Mouse (Mus musculus): Measurements from ENCODE around the gene Grm4. TPM values are rescaled to one million over a fixed set of nuclear protein-coding genes. Genes with fewer than 3 reads are reported as not detected.
A peak's percentile ranks its signal among the peaks of the same experiment; 100 is the strongest.

The Grm4 gene
- polyA plus RNA-seq, 1 experiment from 2014 or later: 9.1 TPM

DNA sequence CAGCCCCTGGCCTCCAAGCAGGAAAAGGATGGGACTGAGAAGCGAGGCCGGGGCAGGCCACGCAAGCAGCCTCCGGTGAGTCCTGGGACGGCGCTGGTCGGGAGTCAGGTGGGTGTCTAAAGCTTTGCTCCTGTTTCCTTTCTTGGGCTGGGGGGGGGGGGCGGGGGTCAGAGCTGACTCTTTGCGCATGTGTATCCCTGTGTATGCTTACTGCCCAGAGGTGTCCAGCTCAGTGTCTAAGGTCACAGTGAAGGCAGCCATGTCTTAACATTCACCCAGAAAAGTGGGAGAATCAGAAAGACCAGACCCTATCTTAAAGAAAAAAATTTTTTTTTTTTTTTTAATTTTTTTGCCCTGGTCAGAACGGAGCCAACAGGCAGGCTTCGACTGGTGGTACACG, 38.4 kb upstream of the Grm4 start:
- no peak for ATAC-seq (ENCODE audit: low read depth)
- Histone ChIP-seq H3K4me3 (ENCODE audit: low read depth, low read length) (no peak overlapping the region), H3K9ac (replicated peaks; ENCODE audit: low read depth, low read length) (no peak overlapping the region), H3K9me3 (ENCODE audit: control insufficient read depth, low read length) (no peaks in the 10 kb centered on the region), H3K4me1 (ENCODE audit: control insufficient read depth, insufficient read depth, low read length) (peaks cover 27% of the 10 kb centered on the region), H3K27ac (ENCODE audit: low read depth, low read length) (no peak overlapping the region), H3K4me2 (ENCODE audit: low read depth, low read length) (peak overlapping the region; percentile 2; the same call in 1 of the 2 replicates), H3K27me3 (ENCODE audit: control insufficient read depth, insufficient read depth, low read length) (peaks cover 3% of the 10 kb centered on the region), H3K36me3 (ENCODE audit: control insufficient read depth, insufficient read depth, low read length) (no peaks in the 10 kb centered on the region)
- WGBS: 71% methylated on average over 9 of the region's 12 CpGs

DNA sequence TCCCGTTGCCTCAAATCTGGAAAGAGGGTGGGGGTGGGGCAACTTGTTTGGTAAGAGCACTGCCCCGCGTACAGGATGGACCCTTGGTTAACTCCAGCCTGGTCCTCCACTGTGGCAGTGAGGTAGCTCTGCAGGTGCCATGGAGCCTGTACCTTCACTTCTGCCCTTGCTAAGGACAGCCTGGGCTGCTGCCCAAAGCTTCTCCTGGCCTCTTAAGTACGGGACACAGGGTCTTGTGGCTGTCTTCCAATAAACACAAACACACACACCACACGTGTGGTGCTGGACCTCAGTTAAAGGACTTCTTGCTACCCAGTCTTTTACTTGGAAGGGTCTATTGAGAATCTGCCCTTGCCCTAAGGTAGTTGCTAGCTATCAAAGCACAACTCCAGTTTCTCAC, 37.6 kb upstream of the Grm4 start:
- no peak overlapping the region for H3K27ac ChIP-seq (ENCODE audit: low read depth, low read length)
- H3K36me3 ChIP-seq (ENCODE audit: control insufficient read depth, insufficient read depth, low read length): no peaks in the 10 kb centered on the region
- H3K9me3 ChIP-seq (ENCODE audit: control insufficient read depth, low read length): no peaks in the 10 kb centered on the region
- no peak overlapping the region for H3K9ac ChIP-seq (replicated peaks; ENCODE audit: low read depth, low read length)
- WGBS: 9% methylated on average over 5 of the region's 5 CpGs
- peaks cover 22% of the 10 kb centered on the region for H3K4me1 ChIP-seq (ENCODE audit: control insufficient read depth, insufficient read depth, low read length)
- H3K4me2 ChIP-seq (ENCODE audit: low read depth, low read length): peak overlapping the region; percentile 79; the same call in 1 of the 2 replicates
- ATAC-seq (ENCODE audit: low read depth): no peak
- peaks cover 3% of the 10 kb centered on the region for H3K27me3 ChIP-seq (ENCODE audit: control insufficient read depth, insufficient read depth, low read length)
- no peak overlapping the region for H3K4me3 ChIP-seq (ENCODE audit: low read depth, low read length)

DNA sequence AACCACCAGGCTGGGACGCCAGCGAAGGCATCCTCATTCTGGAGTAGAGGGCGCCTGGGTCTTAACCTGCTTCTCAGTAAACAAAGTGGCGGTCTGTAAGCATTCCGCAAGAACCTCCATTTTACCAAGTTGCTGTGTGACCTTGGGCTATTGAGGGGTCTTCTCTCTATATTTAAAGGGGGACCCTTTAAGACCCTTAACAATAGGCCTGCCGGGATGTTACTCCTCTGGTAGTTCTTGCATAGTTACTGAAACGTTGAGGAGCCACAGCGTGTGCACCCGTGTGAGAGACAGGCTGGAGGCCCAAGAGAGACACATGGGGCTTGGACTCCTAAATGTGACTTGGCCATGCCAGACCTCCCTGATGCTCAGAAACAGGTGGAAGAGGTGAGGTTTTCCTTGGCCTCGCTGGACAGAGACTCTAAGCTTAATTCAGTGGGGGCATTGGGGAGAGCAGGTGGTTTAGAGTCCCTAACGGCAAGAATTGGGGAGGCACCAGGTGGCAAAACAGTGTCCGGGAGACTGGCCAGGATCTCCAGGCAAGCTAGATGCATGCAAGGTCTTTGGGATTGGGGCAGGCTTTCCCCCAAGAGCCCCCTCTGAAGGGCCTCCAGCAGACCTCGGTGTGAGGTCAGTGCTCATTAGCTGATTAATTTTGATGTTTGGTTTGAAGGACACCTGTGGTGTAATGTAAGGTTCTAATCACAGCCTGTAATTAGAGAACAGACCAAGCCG, 36.9 kb upstream of the Grm4 start:
- Histone ChIP-seq H3K27me3 (ENCODE audit: control insufficient read depth, insufficient read depth, low read length) (peaks cover 3% of the 10 kb centered on the region), H3K27ac (ENCODE audit: low read depth, low read length) (no peak overlapping the region), H3K4me3 (ENCODE audit: low read depth, low read length) (peak overlapping the region; percentile 84), H3K36me3 (ENCODE audit: control insufficient read depth, insufficient read depth, low read length) (no peaks in the 10 kb centered on the region), H3K9me3 (ENCODE audit: control insufficient read depth, low read length) (no peaks in the 10 kb centered on the region), H3K4me1 (ENCODE audit: control insufficient read depth, insufficient read depth, low read length) (peaks cover 22% of the 10 kb centered on the region), H3K4me2 (ENCODE audit: low read depth, low read length) (peak overlapping the region; percentile 79), H3K9ac (replicated peaks; ENCODE audit: low read depth, low read length) (peak overlapping the region; percentile 93)
- ATAC-seq (ENCODE audit: low read depth): no peak
- 2% methylated on average over 14 of the region's 14 CpGs for WGBS

DNA sequence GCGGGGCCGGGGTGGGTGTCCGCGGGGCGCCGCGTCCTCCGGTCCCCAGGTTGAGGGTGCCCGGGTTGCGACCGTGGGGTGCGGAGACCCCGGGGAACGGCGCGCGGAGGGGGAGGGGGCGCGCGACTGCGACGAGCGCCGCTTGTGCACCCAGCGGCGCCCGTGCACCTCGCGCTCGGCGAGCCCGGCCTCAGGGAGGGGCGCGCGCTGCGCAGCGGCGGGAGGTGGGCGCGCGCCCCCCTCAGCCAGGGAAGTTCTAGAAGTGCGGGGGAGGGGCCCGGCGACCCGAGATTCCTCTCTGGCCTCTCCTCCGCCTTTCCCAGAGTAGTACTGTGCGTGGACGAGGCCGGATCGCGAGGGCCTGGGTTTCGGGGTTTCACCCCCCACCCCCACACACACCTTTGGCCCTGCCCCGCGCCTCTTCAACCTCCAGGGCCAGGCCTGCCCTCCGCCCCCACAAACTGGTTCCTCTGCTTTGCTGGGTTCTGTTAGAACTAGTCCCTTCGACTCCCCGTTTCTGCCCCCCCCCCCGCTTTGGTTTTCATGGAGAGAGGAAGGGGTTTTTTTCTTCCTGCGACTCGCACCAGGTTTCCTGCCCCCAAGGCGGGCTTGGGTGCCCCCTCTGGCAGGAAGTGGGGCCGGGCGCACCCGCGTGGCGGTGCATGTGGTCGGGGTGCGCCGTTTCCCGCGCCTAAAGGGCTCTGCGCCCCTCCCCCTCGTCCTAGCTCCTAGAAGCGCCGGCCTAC, 36.2 kb upstream of the Grm4 start:
- Histone ChIP-seq H3K27ac (ENCODE audit: low read depth, low read length) (peak overlapping the region; percentile 93), H3K36me3 (ENCODE audit: control insufficient read depth, insufficient read depth, low read length) (no peaks in the 10 kb centered on the region), H3K4me2 (ENCODE audit: low read depth, low read length) (peak overlapping the region; percentile 79), H3K4me1 (ENCODE audit: control insufficient read depth, insufficient read depth, low read length) (peaks cover 22% of the 10 kb centered on the region), H3K27me3 (ENCODE audit: control insufficient read depth, insufficient read depth, low read length) (peaks cover 3% of the 10 kb centered on the region), H3K9me3 (ENCODE audit: control insufficient read depth, low read length) (no peaks in the 10 kb centered on the region), H3K9ac (replicated peaks; ENCODE audit: low read depth, low read length) (peak overlapping the region; percentile 93), H3K4me3 (ENCODE audit: low read depth, low read length) (peak overlapping the region; percentile 84)
- WGBS: under 1% methylated on average over 46 of the region's 75 CpGs
- peak; percentile 45 for ATAC-seq (ENCODE audit: low read depth)

DNA sequence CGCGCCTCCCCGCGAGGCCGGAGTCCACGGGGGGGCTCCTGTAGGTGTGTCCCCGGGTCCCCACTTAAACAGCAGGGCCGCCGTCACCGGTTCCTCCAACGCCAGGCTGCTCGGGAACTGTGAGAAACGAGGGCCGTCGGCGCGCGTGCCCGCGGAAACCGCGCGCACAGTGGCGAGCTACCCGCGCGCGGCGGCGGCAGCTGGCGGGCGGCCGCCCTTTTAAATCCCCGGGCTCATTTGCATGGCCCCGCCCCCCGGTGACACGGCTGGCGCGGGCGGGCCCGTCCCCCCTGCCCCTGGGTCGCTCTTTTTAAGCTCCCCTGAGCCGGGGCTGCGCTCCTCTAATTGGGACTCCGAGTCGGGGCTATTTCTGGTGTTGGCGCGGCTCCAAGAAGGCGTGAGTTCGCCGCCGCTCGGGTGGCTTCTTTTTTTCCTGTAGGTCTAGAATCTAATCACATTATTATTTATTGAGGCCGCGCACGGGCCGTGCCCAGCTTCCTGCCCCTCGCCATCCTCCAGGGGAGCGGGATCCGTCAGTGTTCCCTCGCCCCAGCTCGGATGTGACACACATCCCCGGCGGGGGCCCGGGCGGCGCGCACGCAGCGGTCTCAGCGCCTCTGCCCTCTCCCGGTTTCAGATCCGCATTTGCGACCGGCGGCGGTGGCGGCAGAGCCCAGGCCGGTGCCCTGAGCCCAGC, 35.3 kb upstream of the Grm4 start, which contains the start of gene Hmga1:
Gene Hmga1, plus strand, starts transcription at position 183 of the 697 bp plus-strand sequence.
- H3K36me3 ChIP-seq (ENCODE audit: control insufficient read depth, insufficient read depth, low read length): no peaks in the 10 kb centered on the region
- H3K4me3 ChIP-seq (ENCODE audit: low read depth, low read length): peak within 1 kb of the TSS; percentile 84
- peak within 1 kb of the TSS; percentile 79 for H3K4me2 ChIP-seq (ENCODE audit: low read depth, low read length)
- WGBS: under 1% methylated on average over 48 of the region's 79 CpGs
- H3K4me1 ChIP-seq (ENCODE audit: control insufficient read depth, insufficient read depth, low read length): peaks cover 22% of the 10 kb centered on the region
- H3K9me3 ChIP-seq (ENCODE audit: control insufficient read depth, low read length): no peaks in the 10 kb centered on the region
- peak within 1 kb of the TSS; percentile 93 for H3K9ac ChIP-seq (replicated peaks; ENCODE audit: low read depth, low read length)
- H3K27ac ChIP-seq (ENCODE audit: low read depth, low read length): peak within 1 kb of the TSS; percentile 93
- peaks cover 3% of the 10 kb centered on the region for H3K27me3 ChIP-seq (ENCODE audit: control insufficient read depth, insufficient read depth, low read length)
- ATAC-seq (ENCODE audit: low read depth): peak; percentile 70

DNA sequence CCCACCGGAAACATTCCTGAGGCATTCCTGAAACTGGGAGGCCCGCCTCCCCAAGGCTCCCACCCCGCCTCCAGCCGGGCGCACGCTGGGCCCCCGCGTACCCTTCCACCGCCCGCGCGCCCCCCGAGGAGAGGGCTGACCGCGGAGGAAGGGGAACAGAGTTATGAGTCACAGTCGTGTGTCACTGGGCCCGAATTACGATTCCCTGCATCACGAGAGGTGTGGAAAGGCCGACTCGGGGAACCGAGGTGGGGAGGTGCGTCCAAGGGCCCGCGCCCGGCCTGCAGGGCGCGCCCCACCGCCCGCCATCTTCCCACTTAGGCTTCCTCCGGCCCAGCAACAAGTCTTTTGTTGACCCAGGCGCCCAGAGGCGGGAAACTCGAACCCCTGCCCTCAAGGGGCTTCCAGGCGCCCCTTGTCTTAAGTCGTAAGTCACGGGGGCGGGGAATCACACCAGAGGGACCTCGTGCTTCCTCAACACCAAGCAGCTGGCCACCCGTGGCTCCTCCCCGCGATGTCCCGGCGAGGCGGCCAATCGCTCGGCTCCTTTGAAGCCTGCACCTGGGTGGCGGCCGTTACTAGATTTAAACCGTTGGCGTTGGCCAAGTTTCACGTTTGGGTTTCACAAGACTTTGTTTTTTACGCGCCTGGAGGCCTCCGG, 34.4 kb upstream of the Grm4 start:
- Histone ChIP-seq H3K4me1 (ENCODE audit: control insufficient read depth, insufficient read depth, low read length) (peaks cover 22% of the 10 kb centered on the region), H3K27me3 (ENCODE audit: control insufficient read depth, insufficient read depth, low read length) (peaks cover 3% of the 10 kb centered on the region), H3K4me2 (ENCODE audit: low read depth, low read length) (peak overlapping the region; percentile 79), H3K36me3 (ENCODE audit: control insufficient read depth, insufficient read depth, low read length) (no peaks in the 10 kb centered on the region), H3K9me3 (ENCODE audit: control insufficient read depth, low read length) (no peaks in the 10 kb centered on the region), H3K4me3 (ENCODE audit: low read depth, low read length) (peak overlapping the region; percentile 84), H3K9ac (replicated peaks; ENCODE audit: low read depth, low read length) (peak overlapping the region; percentile 21; the same call in 1 of the 2 replicates), H3K27ac (ENCODE audit: low read depth, low read length) (peak overlapping the region; percentile 93; the same call in 1 of the 2 replicates)
- ATAC-seq (ENCODE audit: low read depth): no peak
- under 1% methylated on average over 54 of the region's 55 CpGs for WGBS

DNA sequence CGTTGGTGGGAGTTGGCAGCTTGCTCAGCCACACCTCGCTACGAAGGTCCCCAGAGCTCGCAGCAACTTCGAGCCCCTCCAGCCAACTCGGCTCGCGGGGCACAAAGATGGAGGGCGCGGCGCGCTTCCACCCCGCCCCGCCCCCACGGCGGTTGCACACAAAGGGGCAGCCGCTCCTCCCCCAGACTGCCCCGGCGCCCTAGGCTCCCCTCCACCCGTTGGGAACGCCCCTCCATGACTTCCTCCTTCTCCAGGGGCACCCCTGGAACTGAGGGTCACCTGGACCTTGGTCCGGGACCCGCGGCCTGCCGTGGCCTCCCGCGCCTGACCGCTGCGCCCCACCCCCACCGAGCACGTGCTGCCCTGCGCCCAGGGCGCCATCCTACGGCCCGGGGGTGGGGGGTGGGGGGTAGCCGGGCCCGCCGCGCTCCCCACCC, 33.9 kb upstream of the Grm4 start:
- H3K27me3 ChIP-seq (ENCODE audit: control insufficient read depth, insufficient read depth, low read length): peaks cover 3% of the 10 kb centered on the region
- WGBS: 1% methylated on average over 24 of the region's 39 CpGs
- no peaks in the 10 kb centered on the region for H3K9me3 ChIP-seq (ENCODE audit: control insufficient read depth, low read length)
- H3K36me3 ChIP-seq (ENCODE audit: control insufficient read depth, insufficient read depth, low read length): no peaks in the 10 kb centered on the region
- peak overlapping the region; percentile 79 for H3K4me2 ChIP-seq (ENCODE audit: low read depth, low read length)
- H3K27ac ChIP-seq (ENCODE audit: low read depth, low read length): no peak overlapping the region
- H3K4me3 ChIP-seq (ENCODE audit: low read depth, low read length): peak overlapping the region; percentile 84
- no peak for ATAC-seq (ENCODE audit: low read depth)
- no peak overlapping the region; the same call in 1 of the 2 replicates for H3K9ac ChIP-seq (replicated peaks; ENCODE audit: low read depth, low read length)
- H3K4me1 ChIP-seq (ENCODE audit: control insufficient read depth, insufficient read depth, low read length): peaks cover 22% of the 10 kb centered on the region

DNA sequence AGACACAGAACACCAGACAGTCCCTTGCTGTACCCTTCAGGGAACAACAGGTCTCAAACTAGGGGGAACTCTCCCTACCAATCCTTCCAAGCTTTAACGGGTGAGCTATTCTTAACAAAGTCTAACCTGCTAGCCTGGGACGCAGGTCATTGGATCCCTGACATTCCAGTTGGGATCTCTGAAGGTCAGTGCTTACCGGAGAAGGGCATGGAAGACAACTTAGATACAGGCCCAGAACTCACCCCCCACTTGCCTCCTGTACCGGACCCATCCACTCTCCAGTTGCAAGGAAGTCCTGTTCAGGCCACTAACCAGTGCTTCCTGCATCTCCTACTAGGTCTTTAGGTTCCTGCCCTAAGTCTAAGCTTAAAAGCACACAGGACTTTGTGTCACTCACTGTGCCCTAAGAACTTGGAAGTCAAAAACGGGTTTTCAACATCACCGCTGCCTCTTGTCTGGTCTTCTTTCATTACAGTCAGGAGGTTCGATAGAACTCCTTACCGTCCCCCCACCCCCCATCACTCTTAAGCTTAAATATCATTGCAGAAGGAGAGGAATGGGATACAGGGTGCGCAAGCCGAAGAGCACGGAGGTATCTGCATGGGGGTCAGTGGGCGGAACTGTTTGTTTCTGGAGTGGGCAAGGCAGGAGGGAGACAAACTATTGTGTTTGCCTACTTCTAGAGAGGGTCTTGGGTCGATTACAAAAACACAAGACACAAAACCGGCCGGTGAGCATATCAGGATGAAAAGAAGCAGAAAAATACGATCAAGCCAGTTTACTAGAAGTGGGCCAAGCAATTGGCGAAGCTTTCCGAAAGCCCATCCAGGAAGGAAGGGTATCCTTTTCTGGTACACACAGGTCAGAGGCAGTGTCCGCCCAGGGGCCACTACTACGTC, 33.1 kb upstream of the Grm4 start:
- WGBS: 52% methylated on average over 20 of the region's 20 CpGs
- H3K9me3 ChIP-seq (ENCODE audit: control insufficient read depth, low read length): no peaks in the 10 kb centered on the region
- peaks cover 22% of the 10 kb centered on the region for H3K4me1 ChIP-seq (ENCODE audit: control insufficient read depth, insufficient read depth, low read length)
- no peaks in the 10 kb centered on the region for H3K36me3 ChIP-seq (ENCODE audit: control insufficient read depth, insufficient read depth, low read length)
- H3K4me2 ChIP-seq (ENCODE audit: low read depth, low read length): peak overlapping the region; percentile 79; the same call in 1 of the 2 replicates
- ATAC-seq (ENCODE audit: low read depth): no peak
- H3K27ac ChIP-seq (ENCODE audit: low read depth, low read length): no peak overlapping the region
- peaks cover 3% of the 10 kb centered on the region for H3K27me3 ChIP-seq (ENCODE audit: control insufficient read depth, insufficient read depth, low read length)
- H3K4me3 ChIP-seq (ENCODE audit: low read depth, low read length): no peak overlapping the region
- H3K9ac ChIP-seq (replicated peaks; ENCODE audit: low read depth, low read length): no peak overlapping the region
